Mouse (Mus musculus) liver, embryonic 14.5 days (tissue): ENCODE data around the gene Hist1h1d.
"Not testable (repeated sequence)": the region's sequence is repeated elsewhere in the genome, so short reads cannot be mapped to it uniquely, and the experiment has no call there.

ENCODE experiments used
- CTCF ChIP-seq: IDR thresholded peaks from 2 replicates; pipeline ENCODE4 v1.5.1; 2016; ENCODE audit warnings: antibody characterized with exemption, low read depth, control low read depth
- EP300 ChIP-seq: IDR thresholded peaks from 2 replicates; pipeline ENCODE4 v1.6.1; 2016; ENCODE audit warnings: antibody characterized with exemption, low read depth

GRCm38 (mm10) chr13:23573034-23573897 is 20.2 kb downstream of the Hist1h1d start:
- not testable (repeated sequence) for TF ChIP-seq CTCF, EP300
